Mouse (Mus musculus): ENCODE data around the gene Scarb1.

DNA sequence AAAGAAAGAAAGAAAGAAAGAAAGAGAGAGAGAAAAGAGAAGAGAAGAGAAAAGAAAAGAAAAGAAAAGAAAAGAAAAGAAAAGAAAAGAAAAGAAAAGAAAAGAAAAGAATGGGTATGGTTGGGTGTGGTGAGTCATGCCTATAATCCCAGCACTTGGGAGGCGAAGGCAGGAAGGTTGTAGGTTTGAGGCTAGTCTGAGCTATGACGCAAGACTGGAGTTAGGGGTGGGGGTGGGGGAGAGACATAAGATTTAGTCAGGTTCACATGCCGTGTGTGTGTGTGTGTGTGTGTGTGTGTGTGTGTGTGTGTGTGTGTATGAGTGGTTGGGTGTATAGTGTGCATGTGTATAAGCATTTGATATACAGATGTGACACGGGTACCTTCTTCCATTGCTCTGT lies 94.2 kb downstream of the Scarb1 start:
- TF ChIP-seq CTCF (IDR thresholded peaks at IDR 0.05; ENCODE audit: low read depth) = no peak
- TF ChIP-seq EP300 (IDR thresholded peaks at IDR 0.05; ENCODE audit: low read depth) = no peak
